Mouse (Mus musculus): ENCODE data around the gene Fxyd7.

Fxyd7 gene

DNA sequence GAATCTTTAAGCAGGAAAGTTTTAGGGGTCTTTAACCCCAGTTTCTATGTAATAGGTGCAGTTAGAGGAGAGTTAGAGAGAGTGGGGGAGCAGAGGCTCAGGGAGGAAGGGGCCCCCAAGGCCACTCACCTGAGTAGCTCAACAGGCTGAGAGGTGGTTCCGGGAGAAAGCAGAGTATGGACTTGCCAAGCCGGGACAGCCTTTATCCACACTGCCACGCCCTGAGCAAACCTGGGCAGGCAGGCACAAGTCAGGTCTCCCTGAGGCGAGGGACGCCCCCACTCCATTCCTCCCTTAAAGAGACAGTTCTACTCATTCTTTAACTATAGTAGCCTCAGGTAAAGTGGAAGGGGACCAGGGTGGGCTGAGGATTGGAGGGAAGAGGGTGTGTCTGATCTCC lies 25.2 kb upstream of the Fxyd7 start, which contains the start of gene Fxyd3:
TSS of gene Fxyd3 (minus strand) at position 213 of the 400 bp plus-strand sequence.
- DNase-seq (ENCODE audit: extremely low read depth, low read depth): no peak

- DNase-seq (ENCODE audit: extremely low read depth, low read depth): no peak
Observed at GRCm38 (mm10) chr7:31074713-31075069, 23.4 kb upstream of the Fxyd7 start.

GRCm38 (mm10) chr7:31074061-31074712 lies 22.9 kb upstream of the Fxyd7 start:
- no peak for DNase-seq (ENCODE audit: extremely low read depth, low read depth)

- no peak for DNase-seq (ENCODE audit: extremely low read depth, low read depth)
Observed at GRCm38 (mm10) chr7:31073546-31073945, 22.3 kb upstream of the Fxyd7 start.

DNA sequence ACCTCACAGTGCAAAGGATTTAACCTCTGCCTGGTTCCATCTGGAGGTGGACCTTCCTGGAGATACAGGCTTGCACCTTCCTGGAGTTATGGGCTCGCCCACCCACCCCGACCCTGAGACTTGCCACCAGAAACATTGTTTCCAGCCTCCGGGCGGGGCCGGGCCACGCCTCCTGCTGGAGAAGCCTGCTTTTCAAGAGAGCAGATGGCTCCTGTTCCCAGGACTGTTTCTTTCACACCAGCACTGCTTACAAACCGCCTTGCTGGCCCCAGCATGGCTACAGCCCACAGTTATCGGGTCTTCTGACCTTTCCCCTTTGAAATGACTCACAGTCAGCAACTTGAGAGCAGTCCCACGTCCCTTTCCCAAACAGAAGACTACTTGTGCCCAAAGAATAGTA lies 21.1 kb upstream of the Fxyd7 start:
- DNase-seq (ENCODE audit: extremely low read depth, low read depth): no peak

- no peak for DNase-seq (ENCODE audit: extremely low read depth, low read depth)
Observed at GRCm38 (mm10) chr7:31070324-31070723, 19.1 kb upstream of the Fxyd7 start.

- no peak for DNase-seq (ENCODE audit: extremely low read depth, low read depth)
Observed at GRCm38 (mm10) chr7:31069491-31069890, 18.2 kb upstream of the Fxyd7 start.

GRCm38 (mm10) chr7:31067836-31068235 lies 16.6 kb upstream of the Fxyd7 start:
- no peak for DNase-seq (ENCODE audit: extremely low read depth, low read depth)

- no peak for DNase-seq (ENCODE audit: extremely low read depth, low read depth)
Observed at GRCm38 (mm10) chr7:31063074-31063560, 11.8 kb upstream of the Fxyd7 start.

GRCm38 (mm10) chr7:31060621-31061010 lies 9.3 kb upstream of the Fxyd7 start:
- no peak for DNase-seq (ENCODE audit: extremely low read depth, low read depth)

DNA sequence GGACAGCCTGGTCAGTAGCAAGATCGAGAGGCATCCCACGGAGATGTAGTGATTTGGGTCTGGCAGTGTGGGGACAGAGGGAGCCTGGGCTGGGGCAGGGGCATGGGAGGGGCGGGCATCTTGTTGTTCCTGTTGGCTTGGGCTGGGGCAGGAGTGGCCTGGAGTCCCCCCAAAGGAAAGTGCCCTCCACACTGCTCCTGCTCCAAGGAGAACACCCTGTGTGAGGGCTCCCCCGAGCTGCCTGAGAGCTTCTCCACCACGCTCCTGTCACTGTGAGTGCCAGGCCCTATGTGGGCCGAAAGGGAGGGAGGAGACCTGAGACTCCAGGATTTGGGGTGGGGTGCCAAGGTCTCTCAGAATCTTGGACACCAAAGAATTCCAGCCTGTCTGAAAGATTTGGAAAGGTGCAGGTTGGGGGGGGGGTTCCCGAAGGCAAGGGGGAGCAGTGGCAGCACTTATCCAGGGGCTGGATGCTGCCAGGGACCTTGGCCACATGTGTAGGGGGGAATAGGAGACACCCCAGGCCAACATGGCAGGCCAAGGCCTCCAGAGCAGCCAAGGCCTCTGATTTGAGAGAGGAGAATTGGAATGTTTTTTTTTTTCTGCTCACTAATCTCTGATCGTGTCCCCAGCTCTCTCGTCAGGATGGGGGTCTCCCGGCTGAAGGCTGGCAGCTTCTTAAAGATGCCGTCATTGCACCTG lies 8.8 kb upstream of the Fxyd7 start:
- DNase-seq (ENCODE audit: extremely low read depth, low read depth): no peak

- DNase-seq (ENCODE audit: extremely low read depth, low read depth): no peak
Observed at GRCm38 (mm10) chr7:31059108-31059507, 7.8 kb upstream of the Fxyd7 start, which contains the start of gene Lgi4. Lgi4 (plus strand) TSS chr7:31059342.

DNA sequence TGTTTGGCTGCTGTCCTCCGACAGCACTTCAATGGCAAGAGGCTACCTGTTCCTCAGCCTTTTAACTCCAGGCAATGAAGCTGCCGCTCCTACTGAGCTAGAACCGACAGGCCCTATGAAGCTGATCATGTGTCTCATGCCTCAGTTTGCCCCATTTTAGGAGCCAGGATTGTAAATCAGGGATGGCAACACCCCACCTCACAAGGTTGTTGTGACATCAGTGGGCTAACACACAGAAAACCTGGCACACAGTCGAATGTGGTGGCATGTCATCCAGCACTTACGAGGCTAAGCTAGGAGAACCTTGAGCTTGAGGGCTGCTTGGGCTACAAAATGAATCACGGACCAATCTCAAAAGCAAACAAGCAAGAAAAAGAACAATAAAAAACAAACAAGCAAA lies 6.9 kb upstream of the Fxyd7 start:
- DNase-seq (ENCODE audit: extremely low read depth, low read depth): no peak

DNA sequence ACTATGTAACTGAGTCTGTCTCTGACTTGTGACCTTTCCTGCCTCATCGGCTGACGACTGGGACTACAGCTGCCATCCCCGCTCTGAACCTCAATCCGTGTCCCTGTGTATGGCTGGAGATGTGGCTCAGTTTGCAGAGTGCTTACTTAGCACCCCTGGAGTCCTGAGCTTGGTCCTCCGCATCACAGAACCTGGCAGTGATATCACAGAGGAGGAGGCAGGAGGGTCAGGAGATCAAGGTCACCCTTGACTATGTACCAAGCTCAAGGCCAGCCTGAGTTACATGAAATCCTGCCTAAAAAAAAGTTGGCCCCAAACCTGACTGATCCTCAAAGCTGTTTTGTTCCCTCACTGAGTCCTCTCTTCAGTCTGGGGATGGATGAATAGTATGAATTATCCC lies 6.5 kb upstream of the Fxyd7 start:
- no peak for DNase-seq (ENCODE audit: extremely low read depth, low read depth)

DNA sequence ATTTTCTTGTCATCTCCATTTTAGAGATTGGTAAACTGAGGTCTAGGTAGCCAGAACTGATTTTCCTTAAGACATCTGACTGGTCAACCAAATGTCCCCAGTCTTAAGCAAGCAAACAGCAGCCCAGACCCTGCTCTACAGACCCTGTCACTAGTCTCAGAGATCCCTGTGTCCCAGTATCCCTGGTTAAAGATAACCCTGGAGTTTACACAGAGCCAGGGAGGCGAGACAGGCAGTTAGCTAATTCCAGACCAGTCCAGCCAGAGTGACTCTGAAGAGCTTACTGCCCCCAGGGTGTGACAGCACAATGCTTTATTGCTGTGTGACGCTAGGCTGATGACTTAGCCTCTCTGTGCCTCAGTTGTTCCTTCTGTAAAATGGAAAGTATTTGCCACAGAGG lies 5.8 kb upstream of the Fxyd7 start, which contains the start of gene Fxyd1:
TSS of gene Fxyd1 (minus strand) at position 129 of the 400 bp plus-strand sequence.
- no peak for DNase-seq (ENCODE audit: extremely low read depth, low read depth)

GRCm38 (mm10) chr7:31056448-31056847 lies 5.2 kb upstream of the Fxyd7 start:
- DNase-seq (ENCODE audit: extremely low read depth, low read depth): no peak

DNA sequence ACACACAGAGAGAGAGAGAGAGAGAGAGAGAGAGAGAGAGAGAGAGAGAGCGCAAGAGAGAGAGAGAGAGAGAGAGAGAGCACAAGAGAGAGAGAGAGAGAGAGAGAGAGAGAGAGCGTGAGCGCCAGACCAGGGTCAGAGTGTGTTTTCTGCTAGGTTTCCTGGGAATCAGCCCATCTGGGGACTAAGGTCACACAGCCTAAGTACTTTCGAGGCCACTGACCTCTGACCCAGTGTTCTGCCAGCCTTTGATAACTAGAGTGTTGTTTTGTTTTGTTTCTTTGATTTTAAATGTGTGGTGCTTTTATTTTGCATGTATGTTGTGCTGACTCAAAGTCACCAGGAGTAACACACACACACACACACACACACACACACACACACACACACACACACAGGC lies 4.6 kb upstream of the Fxyd7 start:
- DNase-seq (ENCODE audit: extremely low read depth, low read depth): no peak

GRCm38 (mm10) chr7:31055354-31055824 lies 4.1 kb upstream of the Fxyd7 start:
- no peak for DNase-seq (ENCODE audit: extremely low read depth, low read depth)

DNA sequence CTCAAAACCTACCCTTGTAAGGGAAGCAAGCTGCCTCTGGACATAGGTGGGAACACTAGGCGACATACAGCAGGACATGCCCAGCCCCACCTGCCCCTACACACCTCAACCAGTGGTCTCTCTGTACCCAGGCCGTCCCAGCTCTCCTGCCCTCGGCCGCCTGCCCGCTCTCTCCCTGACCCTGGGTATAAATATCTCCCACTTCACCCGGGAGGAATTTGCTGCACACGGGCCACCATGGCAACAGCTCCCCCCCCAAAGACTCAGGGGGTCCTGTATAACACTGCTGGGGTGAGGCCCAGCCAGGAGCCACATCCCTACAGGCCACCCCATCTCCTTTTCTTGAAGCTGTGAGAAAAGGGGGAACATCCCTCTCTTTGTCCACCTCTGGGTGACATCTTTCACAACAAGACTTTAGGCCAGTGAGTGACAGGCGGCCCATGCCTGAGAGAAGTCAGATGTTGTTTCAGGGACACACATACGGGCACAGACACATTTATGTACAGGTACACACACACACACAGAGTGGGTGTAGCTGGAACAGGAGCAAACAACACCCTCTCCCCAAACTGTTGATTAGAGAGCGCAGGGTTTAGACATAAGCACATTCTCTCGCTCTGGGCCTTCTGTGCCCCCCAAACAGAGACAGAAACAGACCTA lies 3.5 kb upstream of the Fxyd7 start:
- DNase-seq (ENCODE audit: extremely low read depth, low read depth): no peak

- DNase-seq (ENCODE audit: extremely low read depth, low read depth): no peak
Observed at GRCm38 (mm10) chr7:31053882-31054447, 2.7 kb upstream of the Fxyd7 start.

DNA sequence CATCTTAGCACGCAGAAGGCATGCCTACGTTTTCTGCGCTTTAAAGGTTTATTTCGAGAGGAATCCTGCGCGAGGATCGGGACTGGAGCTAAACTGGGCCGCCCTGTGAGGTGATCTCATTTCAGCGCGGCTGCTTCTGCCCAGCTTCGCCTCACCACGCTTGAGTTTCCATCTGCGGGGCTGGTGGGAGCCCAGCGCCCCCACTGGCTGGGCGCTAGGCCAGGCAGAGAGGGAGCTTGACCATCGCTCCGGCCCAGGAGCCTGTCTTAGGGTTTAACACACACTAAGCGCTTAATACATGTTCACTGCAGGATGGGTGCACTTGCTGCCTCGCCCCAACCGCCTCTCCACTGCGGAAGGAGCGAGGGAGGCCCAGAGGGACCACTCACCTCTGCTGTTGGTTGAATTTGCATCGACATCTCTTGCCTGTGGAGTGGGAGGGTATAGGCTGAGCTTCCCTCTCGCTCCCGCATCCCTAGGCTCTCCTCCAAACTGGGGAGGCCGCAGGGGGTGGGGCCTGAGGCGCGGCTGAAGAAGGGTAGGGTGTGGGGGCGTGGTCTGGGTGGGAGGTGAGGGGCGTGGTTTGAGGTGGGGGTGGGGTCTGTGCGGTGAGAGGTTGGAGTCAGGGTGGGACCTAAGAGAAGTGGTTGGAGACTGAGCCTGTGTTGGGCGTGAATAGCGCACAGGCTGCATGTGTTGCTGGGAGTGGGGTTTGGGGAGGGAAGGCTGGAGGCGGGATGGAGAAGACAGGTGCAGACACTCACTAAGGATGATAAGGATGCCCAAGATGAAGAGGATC lies 1.6 kb upstream of the Fxyd7 start:
- DNase-seq (ENCODE audit: extremely low read depth, low read depth): no peak
